Mouse (Mus musculus): Measurements from ENCODE around the gene Cbr2.
"Not testable (repeated sequence)": the region's sequence is repeated elsewhere in the genome, so short reads cannot be mapped to it uniquely, and the experiment has no call there.

The Cbr2 gene

DNA sequence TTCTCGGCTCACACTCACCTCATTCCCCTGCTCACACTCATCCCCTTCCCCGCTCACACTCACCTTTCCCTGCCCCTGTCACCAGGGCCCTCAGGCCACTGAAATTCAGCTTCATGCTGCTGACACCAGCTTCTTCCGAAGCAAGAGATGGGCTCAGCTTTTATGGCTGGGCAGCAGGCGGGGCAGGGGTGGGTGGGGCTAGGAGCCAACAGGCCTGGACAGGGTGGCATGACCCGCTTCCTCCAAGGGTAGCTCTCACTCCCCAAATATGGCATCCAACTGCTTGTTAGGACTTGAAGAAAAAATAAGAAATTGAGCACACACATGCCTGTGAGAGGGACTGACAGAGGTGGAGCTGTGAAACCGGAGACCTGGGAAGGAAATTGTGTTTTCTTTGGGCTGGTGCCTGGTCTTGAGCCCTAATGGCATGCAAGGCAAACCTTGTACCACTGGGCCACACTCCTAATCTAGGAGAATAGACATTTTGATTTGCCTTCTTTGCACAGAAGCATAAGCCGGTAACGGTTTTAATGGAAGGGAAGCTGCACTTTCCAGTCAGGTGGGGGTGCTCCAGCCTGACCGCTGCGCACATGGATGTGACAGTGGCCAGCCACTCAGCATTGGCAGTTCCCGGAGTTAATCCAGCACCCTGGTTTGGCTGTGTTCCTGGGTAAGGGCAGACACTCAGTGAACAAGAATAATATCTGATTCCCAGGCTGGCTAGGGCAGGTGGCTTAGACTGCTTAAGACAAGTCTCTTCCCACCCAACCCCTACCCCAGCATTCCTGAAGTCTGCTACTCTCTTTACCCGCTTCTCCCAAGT lies at the start of gene Cbr2:
Gene Cbr2, minus strand, starts transcription at position 257 of the 823 bp plus-strand sequence.
- DNase-seq: no peak

DNA sequence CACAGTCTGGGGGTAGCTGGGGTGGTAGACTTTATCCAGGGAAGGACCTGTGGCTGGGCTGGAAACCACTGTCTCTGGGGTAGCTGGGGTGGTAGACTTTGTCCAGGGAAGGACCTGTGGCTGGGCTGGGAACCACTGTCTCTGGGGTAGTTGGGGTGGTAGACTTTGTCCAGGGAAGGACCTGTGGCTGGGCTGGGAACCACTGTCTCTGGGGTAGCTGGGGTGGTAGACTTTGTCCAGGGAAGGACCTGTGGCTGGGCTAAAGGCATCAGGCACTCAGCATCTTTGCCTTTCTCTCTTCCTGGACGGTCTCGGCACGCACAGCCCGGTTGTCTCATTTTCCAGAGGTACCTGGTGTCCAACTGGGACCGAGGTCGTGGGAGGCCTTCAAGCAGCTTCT lies 49.4 kb upstream of the Cbr2 start:
- DNase-seq: not testable (repeated sequence)

DNA sequence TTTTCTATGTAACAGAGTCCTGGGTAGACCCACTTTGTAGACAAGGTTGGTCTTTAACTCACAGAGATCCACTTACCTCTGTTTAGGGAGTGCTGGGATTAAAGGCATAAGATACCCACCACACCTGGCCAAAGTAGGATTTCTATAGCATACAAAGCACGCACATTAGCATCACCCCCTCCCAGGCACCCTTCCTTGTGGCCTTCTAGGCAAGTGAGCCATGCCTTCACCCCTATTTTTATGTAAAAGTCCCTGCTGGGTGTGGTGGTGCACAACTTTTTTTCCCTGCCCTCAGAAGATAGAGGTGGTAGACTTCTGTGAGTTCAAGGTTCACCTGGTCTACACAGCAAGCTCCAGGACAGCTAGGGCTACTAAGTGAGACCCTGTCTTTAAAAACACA lies 48.0 kb upstream of the Cbr2 start:
- no peak for DNase-seq

DNA sequence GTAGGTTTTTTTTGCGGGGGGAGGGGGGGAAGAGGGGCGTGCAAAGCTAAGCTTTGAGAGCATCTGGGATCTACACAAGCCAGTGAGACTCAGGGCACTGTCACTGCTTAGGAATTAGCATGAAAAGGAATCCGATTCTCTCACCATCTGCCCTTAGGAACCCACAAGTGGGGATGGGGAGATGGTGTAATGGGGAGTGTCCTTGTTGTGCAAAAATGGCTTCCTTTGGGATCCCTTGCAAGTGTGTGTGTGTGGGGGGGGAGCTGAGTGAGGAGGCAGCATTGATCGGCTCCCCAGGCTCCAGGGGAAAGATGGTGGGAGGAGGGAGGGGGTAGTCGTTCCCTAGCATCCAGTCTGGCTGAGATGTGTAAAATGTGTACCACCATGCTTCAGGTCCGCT lies 45.2 kb upstream of the Cbr2 start:
- DNase-seq: no peak

DNA sequence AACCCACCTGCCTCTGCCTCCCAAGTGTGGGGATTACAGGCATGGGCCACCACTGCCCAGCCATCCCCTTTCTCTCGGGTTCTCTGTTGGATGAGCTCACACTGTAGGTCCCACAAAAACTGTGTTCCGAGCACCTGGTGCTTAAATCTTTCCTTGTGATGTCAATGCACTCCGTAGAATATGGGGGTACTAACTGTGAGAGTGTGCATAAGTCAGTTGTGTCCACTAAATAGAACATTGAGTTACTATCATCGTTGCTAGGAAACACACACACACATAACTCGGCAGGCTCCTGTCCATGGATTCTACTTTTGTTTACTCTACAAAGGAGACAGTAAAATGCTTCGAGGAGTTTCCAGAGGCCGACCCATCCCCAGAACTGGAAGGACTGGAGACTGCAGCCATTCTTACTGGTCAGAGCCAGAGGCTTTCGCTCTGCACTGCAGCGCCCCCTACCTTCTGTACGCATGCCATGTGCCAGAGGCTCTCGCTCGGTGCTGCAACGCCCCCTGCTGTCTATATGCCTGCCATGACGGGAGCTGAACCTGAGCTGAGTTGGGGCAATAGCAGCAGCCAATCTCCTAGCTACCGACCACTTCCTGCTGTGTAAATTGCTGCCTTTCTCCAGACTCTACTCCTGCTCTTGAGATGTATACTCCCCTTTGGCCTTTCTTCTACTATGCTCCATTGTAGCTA lies 44.0 kb upstream of the Cbr2 start:
- peak; percentile 97 for DNase-seq

DNA sequence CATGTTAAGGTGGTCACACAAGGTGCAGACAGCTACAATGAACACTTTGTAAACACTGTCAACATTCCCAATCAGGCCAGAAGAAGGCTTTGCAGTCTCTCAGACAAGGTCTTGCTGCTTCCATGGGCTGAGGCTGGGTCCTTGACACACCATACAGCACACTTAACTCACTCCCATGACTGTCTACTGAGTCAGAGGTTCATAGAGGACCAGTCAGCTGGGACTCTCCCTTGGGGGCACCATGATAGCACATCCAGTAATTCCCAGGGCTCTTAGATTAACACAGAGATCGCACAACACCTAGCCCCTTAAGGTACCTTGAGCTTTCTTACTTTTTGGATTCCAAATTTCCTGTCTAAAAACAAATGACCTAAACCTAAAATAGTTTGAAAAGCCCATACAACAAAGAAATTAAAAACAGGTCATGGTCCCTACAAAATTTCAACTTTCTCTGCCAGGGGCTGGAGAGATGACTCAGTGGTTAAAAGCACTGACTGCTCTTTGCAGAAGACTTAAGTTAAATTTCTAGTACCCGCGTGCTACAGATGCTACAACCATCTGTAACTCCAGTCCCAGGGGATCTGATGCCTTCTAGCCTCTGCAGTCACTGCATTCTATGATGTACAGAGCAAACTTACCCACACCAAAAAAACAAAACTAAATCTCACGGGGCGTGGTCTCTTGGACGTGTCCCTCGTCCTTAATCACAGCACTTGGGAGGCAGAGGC lies 41.7 kb upstream of the Cbr2 start:
- DNase-seq: no peak

DNA sequence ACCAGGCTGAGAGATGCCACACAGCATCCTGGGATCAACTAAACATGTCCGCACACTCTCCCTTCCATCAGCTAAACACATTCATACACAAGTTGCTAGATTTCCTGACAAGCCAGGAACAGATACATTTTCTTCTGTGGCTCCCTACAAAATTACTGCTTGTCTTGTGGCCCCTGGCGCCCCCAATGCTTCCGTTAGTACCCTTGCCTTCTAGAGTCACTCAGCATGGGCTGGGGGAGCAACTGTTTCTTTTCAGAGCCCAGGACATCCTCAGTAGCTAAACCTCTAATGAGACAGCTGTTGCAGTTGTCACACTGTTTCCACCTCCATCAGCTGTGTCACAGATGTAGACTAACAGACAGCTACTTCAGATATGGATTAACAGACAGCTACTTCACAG lies 40.8 kb upstream of the Cbr2 start:
- DNase-seq: no peak

DNA sequence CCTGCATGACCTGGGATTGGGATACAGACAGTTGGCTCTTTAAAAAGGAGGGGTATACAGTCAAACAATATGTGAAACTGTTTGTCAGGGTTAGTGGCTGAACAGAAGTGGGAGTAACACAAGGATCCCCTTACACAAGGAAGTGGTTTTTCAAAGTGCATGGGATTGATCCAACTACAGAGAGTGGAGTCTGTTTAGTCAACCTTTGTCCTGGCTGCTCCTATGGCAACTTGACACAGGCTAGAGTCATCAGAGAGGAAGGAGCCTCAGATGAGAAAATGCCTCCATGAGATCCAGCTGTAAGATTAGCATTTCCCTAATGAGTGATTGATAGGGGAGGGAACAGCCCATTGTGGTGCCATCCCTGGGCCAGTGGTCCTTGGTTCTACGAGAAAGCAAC lies 36.3 kb upstream of the Cbr2 start:
- no peak for DNase-seq

DNA sequence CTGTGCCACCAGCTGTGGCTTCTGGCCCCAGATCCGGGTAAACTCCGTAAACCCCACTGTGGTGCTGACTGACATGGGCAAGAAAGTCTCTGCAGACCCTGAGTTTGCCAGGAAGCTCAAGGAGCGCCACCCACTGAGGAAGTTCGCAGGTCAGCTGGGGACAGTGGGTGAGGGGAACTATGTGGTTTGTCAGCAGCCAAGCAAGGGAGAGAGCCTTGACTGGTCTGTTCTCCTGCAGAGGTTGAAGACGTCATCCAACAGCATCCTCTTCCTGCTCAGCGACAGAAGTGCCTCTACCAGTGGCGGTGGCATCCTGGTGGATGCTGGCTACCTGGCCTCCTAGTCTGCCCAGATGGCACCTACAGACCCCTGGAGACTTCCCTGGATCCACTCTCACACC lies 35.1 kb upstream of the Cbr2 start:
- not testable (repeated sequence) for DNase-seq

DNA sequence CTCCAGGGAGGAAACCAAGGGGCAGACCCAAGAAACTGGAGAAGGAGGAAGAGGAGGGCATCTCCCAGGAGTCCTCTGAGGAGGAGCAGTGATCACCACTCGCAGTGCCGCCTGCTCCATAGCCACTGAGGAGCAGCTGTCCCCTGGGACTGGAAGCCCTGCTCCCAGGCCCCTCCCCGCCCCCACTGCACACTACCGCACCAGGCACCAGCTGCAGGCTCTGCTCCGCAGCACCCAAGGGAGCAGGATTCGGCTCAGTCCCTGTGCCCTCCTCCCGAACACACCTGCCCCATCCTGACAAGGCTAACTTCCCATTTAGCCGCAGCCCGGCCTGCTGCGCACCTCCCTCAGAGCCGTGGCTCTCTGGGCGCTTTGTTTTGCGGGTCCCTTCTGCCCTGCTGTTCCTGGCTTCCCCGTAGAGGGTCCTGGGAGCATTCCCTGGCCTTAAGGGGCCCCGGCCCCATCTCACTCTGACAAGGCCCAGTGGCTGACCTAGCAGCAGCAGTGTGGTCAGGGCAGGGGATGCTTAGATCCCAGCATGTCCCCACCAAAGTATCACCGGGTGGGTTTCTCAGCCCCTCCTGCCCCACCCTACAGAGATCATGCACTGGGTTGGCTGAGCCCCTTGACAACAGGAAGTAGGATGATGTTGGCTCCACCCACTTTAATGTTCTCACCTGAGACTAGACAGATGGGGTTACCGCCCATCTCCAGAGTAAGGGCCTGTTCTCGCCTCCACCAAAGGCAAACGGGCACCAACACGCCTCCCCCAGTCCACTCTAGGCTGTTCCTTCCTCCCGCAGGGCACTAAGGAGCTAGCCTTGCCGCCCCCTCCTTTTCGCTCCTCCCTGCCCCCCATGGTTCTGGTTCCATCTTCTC lies 31.4 kb upstream of the Cbr2 start:
- DNase-seq: not testable (repeated sequence)

DNA sequence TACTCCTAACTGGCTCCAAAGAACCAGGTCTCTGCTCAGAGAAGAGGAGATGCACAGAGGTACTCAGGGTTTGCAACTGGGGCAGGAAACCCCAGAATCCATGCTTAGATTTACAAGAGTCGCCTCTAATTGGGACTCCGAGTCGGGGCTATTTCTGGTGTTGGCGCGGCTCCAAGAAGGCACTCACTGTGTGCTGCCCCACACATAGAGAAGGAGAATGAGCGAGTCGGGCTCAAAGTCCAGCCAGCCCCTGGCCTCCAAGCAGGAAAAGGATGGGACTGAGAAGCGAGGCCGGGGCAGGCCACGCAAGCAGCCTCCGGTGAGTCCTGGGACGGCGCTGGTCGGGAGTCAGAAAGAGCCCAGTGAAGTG lies 30.7 kb upstream of the Cbr2 start, which contains the start of gene Hmga1b:
Gene Hmga1b, plus strand, starts transcription at position 123 of the 370 bp plus-strand sequence.
- DNase-seq: not testable (repeated sequence)

DNA sequence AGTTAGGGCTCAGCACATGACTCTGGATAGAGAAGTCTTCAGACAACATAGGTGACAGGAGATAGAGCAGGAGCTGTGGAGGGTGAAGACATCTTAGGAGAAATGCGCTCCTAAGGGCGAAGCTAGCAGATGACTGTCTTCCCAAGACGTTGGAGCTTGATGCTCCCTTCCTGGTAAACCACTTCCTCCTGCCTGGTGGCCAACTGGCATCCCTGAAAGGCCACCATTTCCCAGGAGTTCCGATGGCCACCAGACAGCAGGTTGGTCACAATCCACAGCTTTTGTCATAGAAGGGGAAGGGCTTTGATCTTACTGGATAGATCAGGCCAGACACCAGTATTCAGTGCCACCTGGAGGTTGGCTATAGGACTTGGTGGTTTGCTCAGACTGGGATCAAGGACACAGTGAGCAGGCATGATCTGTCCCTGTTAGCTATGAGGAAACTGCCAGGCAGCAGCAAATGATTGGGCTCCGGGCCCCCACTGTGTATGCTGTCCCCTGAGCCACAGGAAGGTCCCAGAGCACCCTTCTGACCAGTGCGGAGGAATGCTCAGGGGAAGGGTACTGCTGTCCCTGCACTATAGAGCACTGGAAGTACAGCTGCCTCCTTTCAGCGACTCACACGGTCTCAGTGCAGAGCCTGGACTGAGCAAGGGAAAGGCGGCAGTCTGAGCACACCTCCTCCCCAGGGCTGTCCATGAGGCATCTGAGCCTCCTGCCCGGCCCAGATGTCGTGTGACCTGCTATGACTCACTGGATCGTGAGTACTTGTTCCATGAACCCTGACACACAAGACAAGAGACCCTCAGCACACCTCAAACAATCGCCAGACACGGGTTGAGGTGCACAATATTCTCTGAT lies 30.1 kb upstream of the Cbr2 start:
- DNase-seq: no peak

DNA sequence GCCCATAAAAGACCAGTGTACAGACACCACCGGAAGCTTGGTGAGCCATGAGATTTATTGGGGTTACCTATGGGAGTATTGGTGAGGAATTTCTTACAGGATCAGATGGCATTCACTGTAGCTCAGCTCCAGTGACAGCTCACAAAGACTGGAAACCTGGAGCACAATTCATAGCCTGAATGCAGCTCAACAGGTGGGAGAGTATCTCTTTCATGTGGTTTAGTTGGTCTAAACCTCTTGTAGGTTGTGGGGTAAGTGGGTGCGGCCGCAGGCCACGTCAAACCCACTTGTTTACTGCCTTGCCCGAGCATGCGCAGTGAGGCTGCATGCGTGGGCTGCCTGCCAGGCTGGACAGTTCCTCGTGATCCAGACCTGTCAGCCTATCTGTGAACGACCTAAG lies 28.3 kb upstream of the Cbr2 start:
- DNase-seq: no peak

DNA sequence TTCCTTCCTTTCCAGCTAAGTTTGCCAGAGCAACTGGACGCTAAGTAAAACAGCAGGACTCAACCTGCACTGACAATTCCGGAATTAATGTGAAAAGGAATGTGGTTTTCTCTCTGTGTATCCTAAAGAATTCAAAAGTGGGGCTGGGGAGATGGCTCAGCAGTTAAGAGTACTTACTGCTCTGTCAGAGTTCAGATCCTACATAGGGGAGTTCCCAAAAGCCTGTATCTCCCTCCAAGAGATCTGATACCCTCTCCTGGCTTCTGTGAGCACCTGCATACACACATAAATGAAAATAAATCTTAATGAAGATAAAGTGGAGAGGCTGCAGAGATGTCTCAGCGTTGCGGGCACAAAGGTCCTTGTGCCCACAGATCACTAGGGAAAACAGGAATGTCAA lies 19.7 kb upstream of the Cbr2 start:
- DNase-seq: no peak

DNA sequence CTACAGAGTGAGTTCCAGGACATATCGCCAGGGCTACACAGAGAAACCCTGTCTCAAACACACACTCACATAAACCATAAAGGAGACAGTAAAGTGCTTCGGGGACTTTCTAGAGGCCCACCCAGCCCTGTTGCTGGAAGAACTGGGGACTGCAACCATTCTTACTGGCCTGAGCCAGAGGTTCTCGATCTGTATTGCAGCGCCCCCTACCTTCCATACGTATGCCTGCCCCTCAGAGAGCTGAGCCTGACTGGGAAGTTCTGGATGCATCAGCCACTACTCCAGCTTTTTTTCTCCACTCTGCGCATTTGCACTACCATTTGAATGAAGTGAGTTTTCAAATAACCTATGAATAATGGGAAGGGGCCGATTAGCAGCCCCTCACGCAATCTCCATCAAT lies 17.5 kb upstream of the Cbr2 start:
- no peak for DNase-seq

DNA sequence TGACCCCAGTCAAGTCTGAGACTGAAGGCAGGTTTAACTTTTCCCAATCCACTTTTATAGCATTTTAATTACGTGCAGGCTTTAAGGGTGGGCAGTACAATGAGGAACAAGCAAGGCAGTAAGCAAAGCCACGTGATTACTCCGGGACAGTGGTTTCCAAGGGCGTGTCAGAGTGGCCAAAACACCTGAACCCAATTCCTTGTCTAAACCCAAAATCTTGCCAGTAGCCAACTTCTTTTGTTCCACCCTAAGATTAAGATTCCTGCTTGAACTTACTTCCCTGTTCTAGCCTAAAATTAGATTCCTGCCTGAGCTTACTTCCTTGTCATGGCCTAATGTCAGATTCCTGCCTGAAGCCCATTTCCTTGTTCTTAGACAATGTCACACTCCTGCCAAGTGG lies 16.1 kb upstream of the Cbr2 start:
- no peak for DNase-seq

DNA sequence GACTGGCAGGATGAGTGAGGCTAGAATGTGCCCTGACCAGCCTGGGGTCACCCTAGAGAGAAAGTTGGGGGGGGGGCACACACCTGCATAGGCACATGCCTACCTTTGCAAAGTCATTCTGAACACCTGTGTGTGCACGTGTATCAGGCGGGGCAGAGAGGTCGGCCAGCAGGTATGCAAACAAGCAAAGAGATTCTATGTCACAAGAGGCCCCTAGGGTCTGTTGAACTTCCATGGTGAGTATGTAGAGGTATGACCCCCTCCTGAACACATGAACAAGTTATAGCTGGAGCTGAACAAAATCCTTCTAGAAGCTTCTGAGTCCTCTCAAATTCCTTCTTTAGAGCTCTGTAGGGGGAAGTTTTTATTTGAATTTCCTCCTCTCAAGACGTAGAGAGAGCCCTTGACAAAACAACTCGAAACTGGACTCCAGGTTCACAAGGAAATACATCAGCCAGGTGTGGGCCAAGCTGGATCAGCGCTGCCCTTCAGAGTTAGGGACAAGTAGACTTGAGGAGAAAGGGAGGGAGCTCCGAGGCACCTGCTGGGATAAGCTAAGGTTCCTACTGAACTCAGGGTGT lies 12.3 kb upstream of the Cbr2 start:
- DNase-seq: no peak

DNA sequence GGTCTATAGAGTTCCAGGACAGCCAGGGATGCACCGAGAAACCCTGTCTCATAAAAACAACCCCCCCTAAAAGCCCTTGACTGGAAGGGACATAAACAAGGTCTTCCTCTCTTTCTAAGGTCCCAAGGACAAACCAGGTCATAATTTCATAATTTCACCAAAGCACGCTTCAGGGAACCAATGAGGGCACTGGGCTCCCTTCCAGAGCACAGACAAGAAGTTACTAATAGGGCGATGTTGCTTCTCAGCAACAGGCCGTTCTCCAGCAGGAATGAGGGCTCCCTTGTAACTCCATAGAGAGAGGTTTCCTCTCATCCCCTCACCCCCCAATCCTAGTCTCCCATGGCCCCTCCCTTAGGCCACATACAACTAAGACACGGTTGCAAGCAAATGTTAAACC lies 9.1 kb upstream of the Cbr2 start:
- DNase-seq: no peak

DNA sequence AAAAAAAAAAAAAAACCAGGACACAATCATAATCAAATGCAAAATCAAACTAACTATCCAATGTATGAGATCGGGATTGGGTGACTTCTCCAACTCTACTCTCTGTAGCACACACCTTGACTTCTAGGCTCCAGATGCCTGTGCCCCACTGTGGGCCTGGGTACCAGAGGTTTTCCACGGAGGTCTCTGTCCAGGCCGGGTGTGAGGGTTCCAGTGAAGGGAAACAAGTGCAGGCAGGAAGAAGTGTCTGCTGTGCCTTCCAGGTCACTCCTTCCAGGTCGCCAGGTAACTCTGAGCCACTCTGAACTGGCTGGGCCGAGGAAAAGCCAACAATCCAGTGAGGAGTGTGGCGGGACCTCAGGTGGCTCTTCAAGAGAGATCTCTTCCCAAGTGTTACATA lies 4.5 kb upstream of the Cbr2 start:
- DNase-seq: no peak

DNA sequence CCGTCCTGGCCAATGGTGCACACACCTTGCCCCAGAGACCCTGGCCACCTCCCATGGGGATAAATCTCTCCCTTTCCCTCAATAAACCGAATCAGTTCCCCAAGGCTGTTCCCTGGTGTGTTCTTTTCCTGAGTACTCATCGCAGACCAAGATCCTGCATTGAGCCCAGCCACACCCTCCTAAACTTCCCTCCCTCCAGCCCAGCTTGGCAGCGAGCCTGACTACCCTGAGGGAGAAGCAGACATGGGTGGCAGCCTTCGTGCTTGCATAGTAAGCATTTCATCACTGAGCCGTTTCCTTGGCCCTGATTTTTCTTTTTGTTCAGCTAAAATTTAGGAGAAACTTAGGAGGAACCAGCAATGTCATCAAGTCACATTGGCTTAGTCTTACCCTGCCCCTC lies 1.6 kb upstream of the Cbr2 start:
- DNase-seq: no peak

DNA sequence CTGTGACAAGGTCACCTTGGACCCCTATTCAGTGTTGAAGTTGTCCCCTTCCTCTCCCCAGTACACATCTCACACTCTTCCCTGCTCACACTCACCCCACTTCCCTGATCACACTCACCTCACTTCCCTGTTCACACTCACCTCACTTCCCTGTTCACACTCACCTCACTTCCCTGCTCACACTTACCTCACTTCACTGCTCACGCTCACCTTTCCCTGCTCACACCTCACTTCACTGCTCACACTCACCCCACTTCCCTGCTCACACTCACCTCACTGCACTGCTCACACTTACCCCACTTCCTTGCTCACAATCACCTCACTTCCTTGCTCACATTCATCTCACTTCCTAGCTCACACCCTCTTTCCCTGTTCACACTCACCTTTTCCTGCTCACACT lies 519 bp downstream of the Cbr2 start:
- DNase-seq: no peak
